Mouse (Mus musculus) R1 (cell line): ENCODE data around the gene Syt12.
A peak's percentile ranks its signal among the peaks of the same experiment; 100 is the strongest.

Experiments
- DNase-seq: peaks from one replicate; pipeline ENCODE4 v3.0.0-alpha.2; 2018; ENCODE audit warnings: low read depth, low spot score

Gene Syt12

DNA sequence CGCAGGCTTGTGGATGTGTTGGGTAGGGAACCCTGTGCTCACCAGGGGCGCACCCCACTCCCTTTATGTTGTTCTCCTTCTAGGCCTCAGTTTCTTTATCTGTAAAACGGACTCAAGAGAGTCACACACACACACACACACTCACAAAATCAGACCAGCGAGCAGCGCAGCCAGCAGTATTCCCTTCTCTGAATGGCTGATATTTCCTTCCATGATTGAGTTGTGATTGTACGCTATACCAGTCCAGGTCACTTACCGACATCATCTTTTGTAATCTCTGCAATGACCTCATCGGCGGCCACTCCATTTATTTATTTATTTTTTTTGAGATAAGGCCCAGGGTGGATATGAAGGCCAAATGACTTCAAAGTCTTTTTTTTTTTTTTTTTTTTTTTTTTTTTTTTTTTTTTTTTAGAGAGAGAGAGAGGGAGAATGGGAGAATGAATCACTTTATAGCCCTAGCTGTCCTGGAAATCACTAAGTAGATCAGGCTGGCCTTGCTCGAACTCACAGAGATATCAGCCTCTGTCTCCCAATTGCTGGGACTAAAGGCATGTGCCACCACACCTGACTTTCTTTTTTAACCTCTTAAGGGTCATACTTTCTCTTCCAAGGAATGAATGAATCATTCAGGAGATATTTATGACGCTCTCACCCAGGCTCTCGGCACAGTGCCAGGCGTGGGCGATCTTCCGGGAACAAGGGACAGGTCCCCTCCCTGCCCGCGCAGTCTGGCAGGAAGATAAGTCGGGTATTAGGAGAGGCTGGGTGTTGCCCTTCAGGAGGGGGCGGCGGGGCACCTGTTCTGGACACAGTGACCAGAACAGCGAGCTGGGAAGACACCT is at the start of gene Syt12:
TSS of gene Syt12 (minus strand) at position 103 of the 845 bp plus-strand sequence.
- no peak for DNase-seq

DNA sequence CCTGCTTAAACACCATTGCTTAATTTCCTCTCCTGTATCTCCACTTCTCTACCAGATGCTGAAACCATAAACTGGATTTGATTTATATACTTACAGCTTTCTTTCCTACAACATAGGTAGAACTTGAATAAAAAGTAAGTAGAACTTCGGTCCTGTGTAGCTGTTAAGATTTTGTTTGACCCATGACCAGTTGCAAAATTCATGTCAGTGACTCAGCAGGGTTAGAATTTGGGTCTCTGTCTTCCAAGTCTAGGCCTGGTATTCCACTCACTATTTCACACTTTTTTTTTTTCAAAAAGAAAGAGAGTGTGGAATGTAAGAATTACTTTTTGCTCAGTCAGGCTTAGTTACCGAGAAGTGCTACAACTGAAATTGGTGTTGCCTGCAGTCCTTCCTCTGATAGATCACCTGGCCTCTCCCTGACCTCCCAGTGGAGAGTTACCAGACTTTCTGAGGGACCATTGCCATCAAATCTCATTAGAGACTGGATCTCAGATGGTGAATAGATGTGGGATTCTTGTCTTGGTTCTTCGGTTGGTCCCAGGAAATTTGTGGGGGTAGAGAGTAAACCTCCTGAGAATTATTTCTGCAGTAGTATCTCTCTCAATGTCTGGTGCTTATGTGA is 44.3 kb upstream of the Syt12 start:
- no peak for DNase-seq

DNA sequence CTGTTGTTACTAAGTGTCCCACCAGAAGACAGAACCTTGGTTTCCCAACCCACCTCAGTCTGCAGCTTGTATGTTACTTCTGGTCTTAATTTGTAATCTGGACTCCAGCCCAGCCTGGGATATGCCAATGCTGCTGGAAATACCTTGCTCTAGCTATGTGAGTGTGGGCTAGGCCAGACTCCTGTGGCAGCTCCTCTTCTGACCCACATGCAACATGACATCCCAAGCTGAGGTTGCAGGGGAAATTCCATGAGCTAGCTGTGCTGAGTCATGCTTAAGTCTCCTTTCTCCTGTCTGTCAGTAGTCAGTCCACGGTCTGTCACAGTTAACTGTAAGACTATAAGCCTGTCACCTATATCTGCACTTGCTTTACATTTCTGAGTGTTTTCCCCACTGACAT is 40.2 kb upstream of the Syt12 start:
- DNase-seq = peak; percentile 11

GRCm38 (mm10) chr19:4516288-4516687 is 39.0 kb upstream of the Syt12 start:
- no peak for DNase-seq

DNA sequence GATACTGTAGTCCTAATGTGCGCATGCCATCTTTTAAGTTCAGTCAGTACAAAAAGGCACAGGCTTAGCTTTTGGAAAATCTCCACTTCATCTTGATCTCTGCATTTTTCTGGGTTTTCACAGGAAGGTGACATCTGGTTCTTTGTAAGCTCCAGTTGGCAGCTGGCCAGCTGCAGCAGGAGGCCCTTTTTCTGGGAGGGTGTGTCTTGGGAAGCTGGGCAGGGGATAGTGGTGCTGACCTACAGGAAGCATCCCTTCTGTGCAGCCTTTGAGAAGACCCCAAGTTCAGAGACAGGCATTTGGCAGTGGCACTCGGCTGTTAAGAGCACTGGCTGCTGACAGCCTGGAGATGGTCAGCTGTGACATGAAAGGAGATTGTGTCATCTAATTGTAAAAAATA is 38.5 kb upstream of the Syt12 start:
- peak; percentile 10 for DNase-seq

DNA sequence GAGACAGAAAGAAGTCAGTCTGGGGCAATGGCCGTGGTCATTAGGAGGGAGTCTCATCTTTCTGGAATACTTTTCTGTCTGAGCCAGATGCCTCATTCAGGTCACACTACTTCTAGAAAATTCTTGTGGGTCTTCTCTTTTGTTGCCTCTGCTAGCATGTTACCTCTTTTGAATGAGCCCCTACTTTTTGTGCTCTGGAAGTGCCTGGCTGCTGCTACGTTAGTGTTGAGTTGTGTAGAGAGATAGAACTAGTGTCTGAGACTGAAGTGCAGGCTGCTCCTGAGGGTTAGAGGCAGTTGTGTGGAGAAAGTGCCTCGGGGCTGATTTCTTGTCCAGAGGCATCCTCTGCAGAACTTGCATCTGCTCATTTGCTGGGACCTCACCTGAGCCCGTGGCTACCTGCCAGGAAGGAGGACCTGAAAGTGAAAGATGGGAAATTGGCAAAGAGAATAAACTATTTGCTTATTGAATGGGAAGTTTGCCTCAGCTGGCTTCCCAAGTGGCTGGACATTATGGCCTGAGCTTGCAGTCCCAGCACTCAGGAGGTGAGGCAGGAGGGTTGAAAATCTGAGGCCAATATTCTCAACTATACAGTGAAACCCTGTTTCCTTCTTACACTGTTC is 36.1 kb upstream of the Syt12 start:
- DNase-seq = no peak

GRCm38 (mm10) chr19:4511116-4511841 is 34.0 kb upstream of the Syt12 start:
- DNase-seq = no peak

- peak; percentile 100 for DNase-seq
Observed at GRCm38 (mm10) chr19:4509986-4510963, 33.0 kb upstream of the Syt12 start, which contains the start of gene Pcx. Pcx (plus strand) TSS chr19:4510472.

DNA sequence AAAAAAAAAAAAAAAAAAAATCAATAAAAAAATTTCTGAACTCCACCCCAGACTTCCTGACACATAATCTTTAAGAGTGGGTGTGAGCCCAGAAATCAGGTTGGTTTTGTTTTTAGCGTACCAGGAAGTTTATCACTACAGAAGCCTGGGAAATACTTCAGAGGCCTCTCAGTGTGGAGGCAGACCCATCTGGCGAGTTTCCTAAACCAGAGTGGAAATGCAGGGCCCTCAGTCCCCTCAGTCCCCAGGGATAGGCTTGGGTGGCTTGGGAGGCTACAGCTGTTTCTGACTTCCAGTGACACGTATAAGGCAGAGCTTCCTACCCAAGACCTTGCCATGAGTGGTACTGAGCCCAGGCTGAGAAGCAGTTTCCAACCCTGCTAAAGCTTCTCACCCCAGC is 30.5 kb upstream of the Syt12 start:
- DNase-seq = no peak

GRCm38 (mm10) chr19:4504830-4505229 is 27.6 kb upstream of the Syt12 start:
- DNase-seq = no peak

DNA sequence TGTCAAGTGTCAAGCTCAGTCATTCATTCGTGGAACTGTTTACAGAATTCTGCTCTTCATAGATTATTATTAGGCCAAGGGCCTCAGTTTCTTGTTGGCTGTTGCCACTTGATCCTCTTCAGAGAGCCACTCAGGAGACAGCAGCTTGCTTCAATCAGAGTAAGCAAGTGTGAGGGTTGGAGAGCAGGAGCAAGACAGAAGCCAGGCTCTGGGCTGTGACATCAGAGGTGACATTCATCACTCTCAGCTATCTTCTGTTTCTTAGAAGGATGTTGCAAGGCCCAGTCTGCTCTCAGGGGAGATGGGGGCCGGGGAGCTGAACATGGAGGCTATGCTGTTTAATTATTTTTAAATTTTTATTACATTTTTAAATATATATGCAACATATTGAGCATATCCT is 25.5 kb upstream of the Syt12 start:
- DNase-seq = no peak

DNA sequence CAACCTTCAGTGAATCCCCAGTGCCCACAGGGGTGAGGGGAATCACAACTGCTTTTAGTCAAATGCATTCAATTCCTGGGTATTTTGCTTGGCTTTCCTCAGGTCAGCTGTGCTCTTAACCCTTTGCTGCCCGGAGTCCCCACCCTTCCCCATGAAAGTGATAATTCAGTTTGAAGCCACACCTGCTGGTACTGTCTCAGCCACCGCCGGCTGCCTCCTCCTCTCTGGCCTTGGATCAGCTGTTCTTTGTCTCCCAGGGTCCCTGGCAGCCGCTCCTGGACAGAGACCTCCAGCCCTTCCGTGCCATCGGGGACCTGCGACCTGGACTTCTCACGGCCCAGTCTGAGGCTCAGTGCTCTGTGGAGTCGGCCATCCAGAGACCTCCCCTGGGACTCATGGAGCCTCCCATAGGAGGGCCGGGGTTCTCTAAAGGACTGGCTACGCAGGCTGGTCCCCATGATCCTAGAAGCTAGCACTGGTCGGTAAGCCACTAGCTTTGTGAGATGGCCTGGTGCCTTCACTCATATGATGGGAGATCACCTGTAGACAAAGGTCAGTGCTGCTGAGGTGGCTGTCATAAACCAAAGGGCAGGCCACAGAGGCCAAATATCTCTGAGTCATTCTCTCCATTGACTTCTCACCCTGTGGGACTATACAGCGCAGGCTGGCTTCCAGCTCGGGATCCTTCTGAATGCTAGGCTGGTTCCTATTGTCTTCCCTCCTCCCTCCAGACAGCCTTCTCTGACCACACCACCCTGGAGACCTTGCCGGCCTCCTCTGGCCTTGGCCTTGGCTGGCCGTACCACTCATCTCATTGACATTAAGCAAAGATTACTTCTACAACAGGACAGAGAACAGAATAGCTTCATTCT is 21.1 kb upstream of the Syt12 start, which contains the start of gene 2010003K11Rik:
TSS of gene 2010003K11Rik (minus strand) at position 522 of the 872 bp plus-strand sequence.
- DNase-seq = no peak

- DNase-seq = peak; percentile 87
Observed at GRCm38 (mm10) chr19:4497263-4497973, 20.2 kb upstream of the Syt12 start.

DNA sequence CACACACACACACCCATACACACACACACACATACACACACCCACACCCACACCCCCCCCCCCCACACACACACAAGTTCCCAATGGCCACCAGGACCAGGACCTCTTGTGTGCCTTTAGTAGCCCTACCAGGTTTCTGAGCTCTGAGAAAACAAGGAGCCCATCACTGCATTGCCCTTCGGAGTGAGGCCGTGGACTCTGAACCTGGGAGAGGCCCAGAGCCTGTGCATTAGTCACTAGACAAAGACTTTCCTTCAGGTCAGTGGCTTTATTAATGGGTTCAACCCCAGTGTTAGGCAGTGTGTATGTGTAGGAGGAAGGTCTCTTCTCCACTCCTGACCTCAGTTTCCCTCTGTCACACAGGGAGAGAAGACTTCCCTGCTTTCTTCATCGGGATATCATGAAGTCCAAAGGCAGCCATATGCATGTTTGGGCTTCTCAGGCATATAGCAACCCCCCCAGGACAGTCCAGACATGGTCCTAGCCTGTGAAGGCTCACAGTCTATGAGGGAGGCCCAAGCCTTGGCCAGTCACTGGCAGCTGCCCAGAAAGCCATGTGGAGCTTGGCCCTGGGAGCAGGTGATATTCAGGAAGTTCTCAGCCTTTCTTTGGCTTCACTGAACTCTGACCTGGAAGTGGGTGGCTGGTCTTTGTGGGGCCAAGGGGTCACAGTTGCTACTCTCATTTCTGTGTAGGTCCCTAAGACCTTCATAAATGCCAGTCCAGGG is 19.5 kb upstream of the Syt12 start:
- no peak for DNase-seq

- DNase-seq = no peak
Observed at GRCm38 (mm10) chr19:4495814-4496213, 18.6 kb upstream of the Syt12 start.

- no peak for DNase-seq
Observed at GRCm38 (mm10) chr19:4494707-4495106, 17.5 kb upstream of the Syt12 start.

GRCm38 (mm10) chr19:4492526-4493296 is 15.5 kb upstream of the Syt12 start:
- DNase-seq = no peak
